Mouse (Mus musculus) CH12F3 (cell line): ENCODE results near the gene Fam50a.

Experiments used
- in situ Hi-C: fragments of 300-500 bp; cut with MboI; formaldehyde crosslinking; loops from 2 replicates; pipeline ENCODE4 v1.14.3; 2020; ENCODE audit warnings: low sequenced_read_pairs

The Fam50a gene

DNA sequence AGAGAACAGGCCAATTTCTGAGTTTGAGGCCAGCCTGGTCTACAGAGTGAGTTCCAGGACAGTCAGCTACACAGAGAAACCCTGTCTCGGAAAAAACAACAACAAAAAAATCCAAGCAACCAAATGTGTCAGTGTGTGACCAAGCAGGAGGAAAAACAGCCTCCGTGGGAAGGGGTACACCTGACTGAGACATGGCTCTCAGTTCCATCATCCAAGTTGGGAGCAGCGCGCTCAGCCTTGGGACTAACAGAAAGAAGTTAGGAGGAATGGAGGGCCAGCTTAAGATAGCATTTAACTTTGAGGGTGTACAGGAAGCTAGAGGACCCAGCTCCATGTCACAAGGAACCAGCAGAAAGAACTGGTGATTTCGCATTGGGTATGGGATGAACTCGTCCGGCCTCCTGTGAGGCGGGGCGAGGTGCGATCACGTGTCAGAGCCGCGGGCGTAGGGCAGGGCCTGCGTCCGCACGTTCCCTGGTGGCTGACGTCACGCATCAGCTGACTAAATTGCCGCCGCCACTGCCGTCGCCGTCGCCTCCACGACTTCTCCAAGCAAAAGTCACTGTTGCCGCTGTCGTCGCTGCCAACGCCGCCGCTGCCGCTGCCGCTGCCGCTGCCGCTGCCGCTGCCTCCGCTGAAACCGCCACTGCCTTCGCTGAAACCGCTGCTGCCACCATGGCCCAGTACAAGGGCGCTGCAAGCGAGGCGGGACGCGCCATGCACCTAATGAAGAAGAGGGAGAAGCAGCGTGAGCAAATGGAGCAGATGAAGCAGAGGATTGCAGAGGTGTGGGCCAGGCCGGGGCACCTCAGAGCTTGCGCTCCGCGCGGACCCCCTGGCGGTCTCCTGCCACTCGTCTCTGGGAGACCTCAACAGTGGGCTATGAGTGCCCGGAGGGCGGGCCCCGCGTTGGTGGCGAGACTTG lies at the start of gene Fam50a:
TSS of gene Fam50a (plus strand) at position 494 of the 925 bp plus-strand sequence.
- in situ Hi-C loops, result no loop called here

DNA sequence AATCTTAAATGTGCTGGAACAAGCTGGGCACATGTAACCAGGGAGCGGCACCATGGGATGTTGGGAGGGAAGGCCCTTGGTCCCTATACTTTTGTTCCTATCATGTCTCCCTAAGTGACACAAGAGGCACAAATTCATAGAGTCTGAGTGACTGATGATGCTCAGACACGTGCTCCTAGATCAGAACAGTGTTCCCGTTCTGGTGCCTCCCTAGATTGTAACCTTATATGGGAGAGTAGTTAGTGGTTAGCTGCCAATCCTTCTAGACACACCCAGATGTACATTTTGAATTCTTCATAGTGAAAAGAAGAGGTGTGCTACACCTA lies 43.1 kb upstream of the Fam50a start:
- in situ Hi-C loops, result no loop called here

DNA sequence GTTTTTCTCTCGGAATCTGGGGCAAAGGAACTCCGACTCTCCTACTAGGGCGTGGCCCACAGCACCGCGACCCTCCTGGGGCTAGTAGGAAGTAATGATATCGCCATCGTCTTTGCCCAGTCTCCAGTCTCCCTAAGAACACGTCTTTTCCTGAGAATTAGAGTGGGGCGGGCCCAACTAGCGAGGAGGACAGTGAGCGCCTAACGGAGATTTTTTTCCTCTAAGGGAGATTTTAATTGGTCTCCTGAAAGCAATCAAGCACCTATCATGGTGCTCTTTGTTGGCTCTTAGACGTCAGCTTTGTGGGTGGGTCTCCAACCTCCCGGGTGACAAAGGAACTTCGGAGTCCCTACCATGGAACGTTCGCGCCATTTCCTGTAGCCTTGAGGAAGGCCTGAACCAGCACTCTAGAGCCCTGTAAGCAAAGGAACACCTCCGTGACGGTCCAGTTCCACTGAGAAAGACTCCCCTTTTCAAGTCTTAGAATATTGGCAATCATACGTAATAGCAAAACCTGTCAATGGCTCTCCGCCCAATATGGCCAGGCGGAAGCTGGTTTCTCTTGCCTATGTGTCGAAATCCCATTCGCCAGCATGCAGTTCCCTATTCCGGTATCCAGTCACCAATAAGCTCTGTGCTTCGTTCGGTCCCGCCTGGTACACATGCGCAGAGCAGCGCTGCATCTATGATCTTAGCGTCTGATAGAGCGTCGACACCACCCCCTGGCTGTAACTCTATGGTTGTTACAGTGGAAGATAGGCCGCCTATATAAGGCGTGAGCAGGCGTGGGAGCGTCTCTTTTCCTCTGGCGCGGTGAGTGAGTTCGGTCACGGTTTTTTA lies 42.6 kb upstream of the Fam50a start, which contains the start of gene Rpl10:
TSS of gene Rpl10 (plus strand) at position 751 of the 840 bp plus-strand sequence.
- in situ Hi-C loops, result no loop called here

DNA sequence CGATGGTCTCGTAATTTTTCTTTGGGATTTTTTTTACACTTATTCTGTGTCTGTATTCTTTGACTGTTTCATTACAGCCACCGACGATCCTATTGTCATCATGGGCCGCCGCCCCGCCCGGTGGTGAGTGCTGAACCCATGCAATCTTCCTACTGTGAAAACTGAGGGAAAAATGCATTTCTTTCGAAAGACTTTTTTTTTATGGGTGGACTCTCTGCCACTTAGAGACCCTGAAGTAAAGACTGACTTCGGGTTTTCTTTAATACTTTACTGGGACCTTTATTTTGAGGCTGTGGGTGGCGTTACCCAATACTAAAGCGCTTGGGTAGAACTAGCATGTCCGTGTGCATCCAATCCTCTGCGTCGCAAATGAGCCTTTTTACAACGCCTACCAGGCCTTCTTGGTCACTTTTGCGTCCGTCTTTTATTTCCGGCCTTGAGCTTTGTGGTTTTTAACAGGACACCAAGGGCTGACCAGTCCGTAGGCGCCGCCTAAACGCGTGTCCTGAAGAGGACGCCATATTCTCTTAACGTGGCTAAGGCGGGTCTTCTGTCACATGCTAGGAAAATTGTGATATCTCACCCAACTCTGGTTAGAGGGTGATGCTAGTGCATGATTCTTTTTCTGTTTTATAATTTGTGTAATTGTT lies 41.8 kb upstream of the Fam50a start:
- in situ Hi-C loops, result no loop called here

DNA sequence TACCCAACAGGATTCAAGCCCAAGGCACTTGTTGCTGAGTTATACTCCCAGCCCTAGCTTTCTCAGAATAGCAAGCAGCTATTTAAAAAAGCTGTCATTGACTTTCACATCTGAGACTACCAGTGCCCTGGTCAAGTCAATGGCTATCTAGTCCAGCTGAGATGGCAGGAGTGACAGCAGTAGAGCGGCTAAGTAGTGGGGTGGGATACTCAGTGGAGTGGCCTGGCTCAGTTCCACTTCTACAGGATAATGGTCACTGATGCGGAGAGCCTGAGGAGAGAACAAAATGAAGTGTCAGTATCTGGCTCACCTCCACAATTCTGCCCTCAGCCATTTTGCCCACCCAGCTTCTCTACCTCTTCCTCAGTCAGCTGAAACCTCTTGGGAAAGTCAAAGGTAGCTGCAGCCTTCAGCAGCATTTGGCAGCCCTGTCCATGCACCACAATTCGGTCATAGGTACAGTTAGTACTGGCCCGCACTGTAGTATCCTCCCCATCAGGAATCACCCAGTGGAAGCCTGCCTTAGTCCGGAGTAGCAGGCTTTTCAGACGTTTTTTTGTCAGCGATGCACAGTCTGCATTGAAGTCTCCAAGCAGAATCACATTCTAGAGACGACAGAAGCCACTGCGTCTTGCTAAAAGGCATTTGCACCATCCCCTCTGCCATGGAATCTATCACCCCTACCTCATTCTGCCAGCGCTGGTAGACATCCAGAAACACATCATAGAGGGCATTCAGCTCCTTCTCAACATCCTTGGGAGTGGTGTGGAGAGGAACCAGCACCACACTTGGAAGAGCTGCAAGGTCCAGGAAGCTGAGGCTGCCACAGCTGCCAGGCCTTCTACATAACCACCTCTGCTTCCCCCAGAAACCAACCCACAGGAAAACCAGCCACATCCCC lies 39.2 kb upstream of the Fam50a start:
- in situ Hi-C loops, result no loop called here

DNA sequence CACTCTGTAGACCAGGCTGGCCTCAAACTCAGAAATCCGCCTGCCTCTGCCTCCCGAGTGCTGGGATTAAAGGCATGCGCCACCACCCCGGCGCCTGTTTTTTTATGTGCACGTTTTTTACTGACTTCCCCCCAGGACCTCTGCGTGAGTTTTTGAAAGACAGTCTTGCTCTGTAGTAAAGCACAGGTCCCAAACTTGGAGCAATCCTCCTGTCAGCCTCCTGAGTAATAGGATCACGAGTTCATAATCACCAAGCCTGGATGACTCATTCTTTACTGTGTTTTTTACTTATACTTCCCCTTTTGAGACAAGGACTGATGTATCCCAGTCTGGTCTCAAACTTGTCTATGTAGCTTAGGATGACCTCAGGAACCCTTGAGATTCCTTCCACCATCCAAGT lies 34.9 kb upstream of the Fam50a start:
- in situ Hi-C loops, result no loop called here

DNA sequence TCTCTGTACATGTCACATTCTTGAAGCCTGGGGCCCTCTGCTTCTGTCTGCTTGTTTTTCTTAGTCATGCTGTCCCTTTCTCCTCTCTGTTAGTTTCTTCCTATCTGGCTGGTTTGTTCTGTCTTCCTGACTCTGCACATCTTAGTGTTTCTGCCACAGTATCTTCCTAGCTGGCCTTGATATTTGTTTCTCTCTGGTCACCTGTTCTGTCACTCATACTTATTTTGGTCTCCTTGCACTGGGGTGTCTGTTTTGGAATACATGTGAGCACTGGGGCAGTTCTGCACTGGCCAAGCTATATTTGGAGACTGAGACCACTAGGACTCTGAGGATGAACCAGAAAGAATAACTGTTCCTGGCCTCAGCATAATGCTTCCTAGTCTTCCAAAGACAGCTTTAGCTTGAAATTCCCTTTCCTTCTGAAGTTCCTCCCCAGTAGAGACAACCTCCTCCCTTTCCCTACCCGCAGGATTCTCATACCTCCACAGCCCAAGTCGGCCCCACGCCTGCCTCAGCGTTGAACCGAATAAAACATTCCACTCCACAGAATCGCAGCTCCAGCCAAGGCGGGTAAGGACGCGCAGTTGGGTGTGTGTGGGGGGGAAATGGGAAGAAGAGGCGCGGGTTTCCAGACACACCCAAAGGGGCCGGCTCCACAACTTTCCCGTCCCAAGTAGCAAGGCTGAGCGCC lies 31.6 kb upstream of the Fam50a start:
- in situ Hi-C loops, result no loop called here

DNA sequence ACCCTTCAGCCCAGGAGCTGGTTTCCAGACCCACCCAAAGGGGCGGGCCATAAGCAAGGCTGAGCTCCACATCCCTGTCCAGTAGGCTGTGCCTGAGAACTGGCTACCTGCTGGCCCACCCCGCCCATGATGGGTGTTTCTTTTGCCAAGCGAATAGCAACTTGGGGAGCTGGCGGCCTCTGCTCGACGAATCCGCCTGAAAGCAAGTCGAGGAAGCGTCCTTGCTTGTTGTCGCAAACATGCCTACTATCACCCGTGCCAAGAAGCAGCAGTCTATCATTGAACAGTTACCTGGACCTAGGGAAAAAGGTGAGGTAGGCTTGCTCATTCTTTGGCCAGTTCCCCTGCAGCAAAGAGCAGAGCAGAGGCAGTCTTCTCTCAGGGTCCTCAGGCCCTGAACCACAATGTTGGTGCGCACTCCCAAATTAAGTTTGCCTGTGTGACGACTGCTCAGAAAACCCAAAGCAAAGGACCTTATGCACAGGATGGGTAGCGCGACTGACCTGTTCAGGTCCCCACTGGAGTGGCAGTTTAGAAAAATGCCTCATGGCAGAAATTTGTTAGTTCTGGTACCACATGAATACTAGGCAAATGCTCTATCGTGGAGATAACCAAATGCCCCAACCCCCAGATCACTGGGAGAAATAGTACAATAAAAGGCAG lies 31.0 kb upstream of the Fam50a start, which contains the start of the genes Taz and Dnase1l1:
TSS of gene Taz (plus strand) at position 181 of the 663 bp plus-strand sequence.
TSS of gene Dnase1l1 (minus strand) at position 606 of the 663 bp plus-strand sequence.
- in situ Hi-C loops, result no loop called here

DNA sequence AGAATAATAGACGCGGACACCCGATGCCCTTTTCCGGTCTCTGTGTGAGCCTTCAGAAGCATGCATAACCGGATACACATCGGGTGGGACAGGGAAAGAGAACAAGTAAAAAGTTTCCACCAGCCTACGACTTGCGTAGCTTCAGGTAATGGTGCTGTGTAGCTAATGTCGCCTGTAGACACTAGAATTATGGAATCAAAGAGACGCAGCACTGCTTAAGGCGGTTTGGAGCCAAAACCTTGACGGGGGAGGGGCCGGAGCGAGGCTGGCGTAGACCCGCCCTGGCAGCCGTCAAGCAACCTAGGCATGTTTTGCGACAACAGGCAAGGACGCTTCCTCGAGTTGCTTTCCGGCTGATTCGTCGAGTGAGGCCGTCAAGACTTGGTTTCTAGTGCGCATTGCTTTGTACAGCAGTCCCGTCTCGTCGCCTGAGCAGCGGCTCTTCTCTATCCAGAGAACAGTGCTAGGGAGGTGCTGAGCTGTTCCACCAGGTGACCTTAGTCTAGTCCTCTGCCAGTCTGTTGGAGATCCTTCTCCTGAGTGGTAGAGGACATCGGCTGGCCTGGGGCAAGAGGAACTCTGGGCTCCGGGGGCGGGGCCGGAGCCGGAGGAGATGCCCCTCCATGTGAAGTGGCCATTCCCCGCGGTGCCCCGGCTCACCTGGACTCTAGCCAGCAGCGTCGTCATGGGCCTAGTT lies 30.3 kb upstream of the Fam50a start:
- in situ Hi-C loops, result no loop called here

DNA sequence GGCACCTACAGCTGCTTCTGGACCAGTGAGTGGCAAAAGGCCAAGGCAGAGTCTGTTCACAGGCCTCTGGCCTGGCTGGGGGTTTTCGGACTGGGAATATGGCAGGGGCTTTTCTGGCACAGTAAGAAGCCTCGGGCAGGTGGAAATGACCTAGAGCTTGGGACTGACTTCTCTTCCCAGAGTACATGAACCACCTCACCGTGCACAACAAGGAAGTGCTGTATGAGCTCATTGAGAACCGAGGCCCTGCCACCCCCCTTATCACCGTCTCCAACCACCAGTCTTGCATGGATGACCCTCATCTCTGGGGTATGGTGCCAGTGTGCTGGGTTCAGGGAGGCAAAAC lies 29.8 kb upstream of the Fam50a start:
- in situ Hi-C loops, result no loop called here

DNA sequence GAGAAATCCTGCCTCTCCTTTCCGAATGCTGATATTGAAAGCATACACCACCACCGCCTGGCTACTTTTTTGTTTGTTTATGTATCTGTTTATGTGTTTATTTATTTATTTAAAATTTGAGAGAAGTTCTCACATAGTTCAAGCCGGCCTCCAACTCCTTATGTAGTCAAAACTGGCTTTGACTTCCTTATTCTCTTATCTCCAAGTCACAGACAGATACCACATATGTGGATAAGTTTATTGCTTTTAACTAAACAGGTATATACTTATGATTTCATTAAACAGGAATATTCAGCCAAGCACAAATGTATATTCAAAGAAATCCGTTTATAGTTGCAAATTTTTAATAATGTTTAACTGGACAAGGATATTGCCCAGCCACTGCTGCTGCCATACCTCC lies 19.4 kb upstream of the Fam50a start:
- in situ Hi-C loops, result no loop called here

DNA sequence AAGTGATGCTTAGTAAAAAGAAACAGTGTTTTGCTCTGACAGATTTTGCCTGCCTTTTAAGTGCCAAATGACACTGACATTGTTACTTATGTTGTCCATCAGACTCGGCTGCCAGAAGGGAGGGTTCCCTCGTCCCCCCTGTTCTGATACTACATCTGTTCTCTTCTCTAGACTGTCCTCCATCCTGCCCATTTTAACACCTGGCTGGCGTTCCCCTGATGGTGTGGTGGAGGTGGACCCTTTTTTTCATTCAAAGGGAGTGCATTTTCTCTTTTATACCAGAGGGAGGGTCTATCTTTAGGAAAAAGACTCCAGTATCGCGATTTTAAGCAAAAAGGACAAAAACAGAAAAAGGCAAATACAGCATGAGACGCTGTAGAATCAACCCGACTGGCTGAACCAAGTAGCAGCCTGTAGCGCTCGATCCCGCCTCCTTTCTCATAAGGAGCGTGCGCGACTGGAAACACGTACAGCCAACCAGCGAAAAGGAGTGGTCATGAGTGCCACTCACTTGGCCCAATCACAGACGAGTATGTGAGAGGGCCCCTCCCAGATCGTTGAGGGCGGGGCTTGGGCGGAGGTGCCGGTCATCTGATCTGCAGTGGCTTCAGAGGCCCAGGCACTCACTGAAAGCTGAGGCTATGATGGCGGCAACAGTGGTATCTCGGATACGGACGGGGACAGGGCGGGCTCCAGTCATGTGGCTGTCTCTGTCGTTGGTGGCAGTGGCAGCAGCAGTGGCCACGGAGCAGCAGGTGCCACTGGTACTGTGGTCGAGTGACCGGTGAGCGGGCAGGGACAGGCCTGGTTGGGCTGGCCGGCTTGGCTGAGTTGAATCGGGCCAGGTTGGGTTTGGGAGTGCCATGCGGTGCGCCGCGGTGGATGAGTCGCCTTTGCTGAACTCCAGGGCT lies 16.0 kb upstream of the Fam50a start, which contains the start of gene Atp6ap1:
TSS of gene Atp6ap1 (plus strand) at position 560 of the 911 bp plus-strand sequence.
- in situ Hi-C loops, result no loop called here

DNA sequence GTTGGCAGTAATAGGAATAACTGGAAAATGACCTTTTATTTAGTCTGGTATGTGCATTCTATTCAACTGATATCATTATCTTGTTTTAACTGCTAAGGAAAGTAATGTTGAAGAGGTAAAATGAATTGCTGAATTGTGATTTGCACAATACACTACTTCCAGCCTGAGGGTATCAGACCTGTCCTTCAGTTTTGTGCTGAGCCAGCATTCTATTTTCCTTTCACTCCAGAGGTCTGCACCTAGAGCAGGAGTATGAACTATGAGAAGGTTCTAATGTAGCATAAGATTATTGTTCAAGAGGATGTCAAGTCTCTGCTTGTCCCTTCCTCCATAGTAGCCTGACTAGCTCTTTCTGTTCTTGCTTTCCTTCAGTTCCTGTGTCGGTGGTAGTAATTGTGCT lies 14.5 kb upstream of the Fam50a start:
- in situ Hi-C loops, result no loop called here

DNA sequence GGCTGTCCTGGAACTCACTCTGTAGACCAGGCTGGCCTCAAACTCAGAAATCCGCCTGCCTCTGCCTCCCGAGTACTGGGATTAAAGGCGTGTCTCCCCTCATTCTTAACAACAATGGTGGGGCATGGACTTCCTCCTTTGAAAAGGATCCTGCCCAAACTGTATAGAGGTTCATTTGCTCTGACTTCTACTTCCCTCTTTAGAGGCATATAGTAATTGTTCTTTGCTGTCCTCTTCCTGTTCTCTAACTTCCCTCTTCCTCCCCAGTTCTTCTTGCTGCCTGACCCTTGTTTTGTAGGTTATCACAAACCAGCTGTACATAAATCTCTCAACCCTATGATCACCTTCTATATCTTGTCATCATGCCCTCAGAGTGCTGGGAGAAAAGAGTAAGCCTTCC lies 13.1 kb upstream of the Fam50a start:
- in situ Hi-C loops, result no loop called here

DNA sequence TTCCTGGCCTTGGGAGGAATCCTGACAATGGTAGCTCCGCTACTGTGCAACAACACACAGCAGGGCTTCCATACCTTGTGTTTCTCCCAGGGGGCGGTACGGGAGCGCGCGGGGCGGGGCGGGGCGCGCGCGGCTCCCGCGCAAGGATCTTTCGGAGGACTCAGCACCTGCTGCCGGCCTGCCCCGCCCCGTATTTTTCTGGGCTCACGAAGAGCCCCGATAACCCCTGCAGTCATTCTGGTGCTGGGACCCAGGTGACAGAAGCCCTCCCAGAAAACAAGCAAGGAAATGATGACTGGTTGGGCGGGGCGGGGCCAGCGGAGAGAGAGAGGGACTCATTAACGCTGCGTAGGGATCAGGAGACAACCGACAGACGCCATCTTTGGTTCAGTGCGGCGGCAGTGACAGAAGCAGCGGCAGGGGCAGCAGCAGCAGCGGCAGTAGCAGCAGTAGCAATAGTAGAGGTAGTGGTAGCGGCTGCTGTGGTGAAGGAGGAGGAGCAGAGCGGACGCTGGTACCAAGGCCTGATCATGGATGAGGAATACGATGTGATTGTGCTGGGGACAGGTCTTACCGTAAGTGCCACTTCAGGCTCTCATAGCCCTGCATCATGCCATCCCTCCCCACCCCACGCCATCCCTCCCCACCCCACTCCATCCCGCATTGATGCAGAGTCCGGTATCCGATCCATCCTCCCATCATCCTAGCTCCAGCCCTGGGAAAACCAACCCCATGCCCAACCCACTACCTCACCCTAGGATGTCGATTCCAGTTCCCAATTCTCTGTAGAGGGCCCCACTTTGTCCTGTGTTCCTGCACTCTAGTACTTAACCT lies 7.7 kb upstream of the Fam50a start, which contains the start of gene Gdi1:
TSS of gene Gdi1 (plus strand) at position 132 of the 834 bp plus-strand sequence.
- in situ Hi-C loops, result no loop called here

DNA sequence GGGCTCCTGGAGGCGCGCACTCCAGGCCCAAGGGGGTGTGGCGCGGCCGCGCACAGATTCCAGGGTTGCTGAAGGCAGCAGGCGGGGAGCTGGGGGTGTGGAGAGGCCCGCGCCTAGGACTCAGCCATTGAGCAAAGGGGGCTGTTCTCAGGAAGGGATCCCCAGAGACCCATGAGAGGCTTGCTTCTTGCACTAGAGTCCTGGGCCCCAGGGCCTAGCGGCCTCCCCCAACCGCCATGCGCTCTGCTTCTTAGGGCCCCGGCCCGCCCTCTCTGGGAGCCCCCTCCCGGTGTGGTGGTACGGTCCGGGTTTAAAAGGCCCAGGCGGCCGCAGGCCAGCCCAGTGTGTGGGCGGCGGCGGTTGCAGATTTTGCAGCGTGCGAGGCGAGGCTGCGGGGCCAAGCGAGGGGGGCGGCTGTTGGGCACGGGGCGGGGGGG lies 15.9 kb downstream of the Fam50a start, which contains the start of gene Plxna3:
TSS of gene Plxna3 (plus strand) at position 342 of the 437 bp plus-strand sequence.
- in situ Hi-C loops, result no loop called here
